Mouse (Mus musculus): ENCODE results near the gene Rplp0. TPM values are rescaled to one million over a fixed set of nuclear protein-coding genes. Genes with fewer than 3 reads are reported as not detected.

Gene Rplp0
- polyA plus RNA-seq, 1 experiment from 2014 or later: 1,000 TPM

DNA sequence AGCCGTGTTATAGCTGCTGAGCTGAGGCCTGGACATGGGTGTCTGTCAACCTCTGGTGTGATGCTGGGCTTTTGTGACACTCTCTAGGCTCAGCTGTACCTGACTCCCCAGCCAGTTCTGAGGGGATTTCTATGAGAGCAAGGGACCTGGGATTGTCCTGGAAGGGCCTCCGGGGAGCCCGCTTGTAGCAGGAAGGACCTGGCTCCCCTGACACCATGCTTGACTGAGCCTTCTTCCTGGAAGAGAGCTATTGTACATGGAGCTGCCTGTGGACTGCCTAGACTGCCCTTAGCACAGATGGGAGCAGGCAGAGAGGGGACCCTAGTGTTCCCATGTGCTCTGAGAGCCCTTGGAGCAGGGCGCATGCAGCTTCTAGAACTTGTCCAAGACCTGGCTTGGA is 33.9 kb upstream of the Rplp0 start:
- no peak overlapping the region for H3K9ac ChIP-seq
- H3K4me1 ChIP-seq (replicated peaks; ENCODE audit: control insufficient read depth, insufficient read depth, low read length): 0 out of 2 replicates have a peak, but pooled peaks cover 9% of the 10 kb centered on the region
- H3K27me3 ChIP-seq (ENCODE audit: control insufficient read depth, insufficient read depth, low read length): no peaks in the 10 kb centered on the region
- no peak for ATAC-seq (ENCODE audit: low FRiP score)
- no peak for DNase-seq (ENCODE audit: low spot score)
- WGBS: 94% methylated on average over 4 of the region's 4 CpGs
- H3K36me3 ChIP-seq (replicated peaks; ENCODE audit: control insufficient read depth, insufficient read depth): no peaks in the 10 kb centered on the region
- H3K9me3 ChIP-seq (ENCODE audit: control insufficient read depth, low read length): no peaks in the 10 kb centered on the region
- no peak overlapping the region for H3K4me2 ChIP-seq (replicated peaks)
- no peak overlapping the region for H3K27ac ChIP-seq
- no peak overlapping the region for H3K4me3 ChIP-seq (replicated peaks; ENCODE audit: low read length)

DNA sequence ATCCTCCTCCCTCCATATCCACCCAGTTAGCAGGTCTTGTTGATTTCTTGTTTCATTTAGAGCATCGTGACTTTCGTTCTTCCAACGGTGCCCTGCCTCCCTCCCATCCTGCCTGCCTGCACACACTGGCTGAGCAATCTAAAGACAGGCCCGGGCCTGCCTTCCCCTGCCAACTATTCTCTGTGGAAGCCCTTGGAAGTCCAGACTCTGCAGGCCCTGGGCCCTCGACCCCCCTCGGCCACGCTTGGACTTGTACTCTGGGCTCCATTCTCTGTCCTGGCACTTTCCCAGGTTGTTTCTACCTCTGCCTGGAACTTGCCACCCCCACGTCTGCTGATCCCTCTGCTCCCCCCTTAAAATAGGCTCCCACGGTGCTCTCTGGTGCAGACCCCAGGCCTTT is 33.3 kb upstream of the Rplp0 start:
- DNase-seq (ENCODE audit: low spot score) (no peak), ATAC-seq (ENCODE audit: low FRiP score) (no peak)
- 73% methylated on average over 9 of the region's 9 CpGs for WGBS

DNA sequence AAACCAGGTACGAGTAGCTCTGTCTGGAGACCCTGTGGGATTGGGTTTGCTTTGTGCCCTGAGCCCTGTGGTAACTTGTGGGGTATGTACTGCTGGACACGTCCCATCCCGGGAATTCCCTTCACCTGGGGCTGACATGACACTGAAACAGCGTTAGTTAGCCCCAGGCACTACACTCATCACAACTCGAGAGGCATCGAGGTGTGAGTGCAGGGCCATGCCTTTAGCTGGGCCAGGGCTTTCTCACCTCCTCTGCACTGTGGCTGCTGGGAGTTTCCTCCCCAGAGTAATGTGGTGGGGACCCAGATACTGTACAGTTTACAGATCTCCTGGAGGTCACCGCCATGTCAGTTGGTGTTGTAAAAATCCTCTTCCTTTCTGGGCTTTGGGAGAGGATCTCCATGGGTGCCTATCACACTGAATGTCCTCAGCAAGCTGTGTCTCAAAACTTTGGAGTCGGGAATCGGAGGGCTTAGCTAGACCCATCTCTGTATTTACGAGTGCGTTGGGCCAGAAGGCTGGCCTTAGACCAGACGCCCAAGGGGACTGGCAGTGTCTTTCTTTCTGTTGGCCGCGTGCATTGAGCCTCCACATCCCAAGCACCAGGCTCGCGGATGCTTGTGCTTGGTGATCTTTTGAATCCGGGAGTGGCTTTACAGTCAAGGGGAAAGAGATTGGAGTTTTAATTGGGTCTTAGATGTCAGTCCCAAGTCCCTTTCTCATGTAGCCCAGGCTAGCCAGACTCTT is 32.6 kb upstream of the Rplp0 start:
- DNase-seq (ENCODE audit: low spot score) (no peak), ATAC-seq (ENCODE audit: low FRiP score) (no peak)
- Histone ChIP-seq H3K27me3 (ENCODE audit: control insufficient read depth, insufficient read depth, low read length) (no peaks in the 10 kb centered on the region), H3K4me1 (replicated peaks; ENCODE audit: control insufficient read depth, insufficient read depth, low read length) (peaks cover 13% of the 10 kb centered on the region; the same call in 1 of the 2 replicates), H3K4me3 (replicated peaks; ENCODE audit: low read length) (no peak overlapping the region), H3K9me3 (ENCODE audit: control insufficient read depth, low read length) (no peaks in the 10 kb centered on the region), H3K36me3 (replicated peaks; ENCODE audit: control insufficient read depth, insufficient read depth) (no peaks in the 10 kb centered on the region), H3K4me2 (replicated peaks) (no peak overlapping the region), H3K9ac (no peak overlapping the region), H3K27ac (no peak overlapping the region)
- 89% methylated on average over 17 of the region's 17 CpGs for WGBS

More for the DNA sequence above, 33.3 kb upstream of the Rplp0 start:
- no peak overlapping the region for H3K27ac ChIP-seq
- H3K9me3 ChIP-seq (ENCODE audit: control insufficient read depth, low read length): no peaks in the 10 kb centered on the region
- H3K9ac ChIP-seq: 0 out of 2 replicates have a peak overlapping the region, but pooled peaks have one; percentile 6
- 0 out of 2 replicates have a peak, but pooled peaks cover 6% of the 10 kb centered on the region for H3K4me1 ChIP-seq (replicated peaks; ENCODE audit: control insufficient read depth, insufficient read depth, low read length)
- no peak overlapping the region for H3K4me3 ChIP-seq (replicated peaks; ENCODE audit: low read length)
- no peak overlapping the region for H3K4me2 ChIP-seq (replicated peaks)
- no peaks in the 10 kb centered on the region for H3K36me3 ChIP-seq (replicated peaks; ENCODE audit: control insufficient read depth, insufficient read depth)
- H3K27me3 ChIP-seq (ENCODE audit: control insufficient read depth, insufficient read depth, low read length): no peaks in the 10 kb centered on the region

DNA sequence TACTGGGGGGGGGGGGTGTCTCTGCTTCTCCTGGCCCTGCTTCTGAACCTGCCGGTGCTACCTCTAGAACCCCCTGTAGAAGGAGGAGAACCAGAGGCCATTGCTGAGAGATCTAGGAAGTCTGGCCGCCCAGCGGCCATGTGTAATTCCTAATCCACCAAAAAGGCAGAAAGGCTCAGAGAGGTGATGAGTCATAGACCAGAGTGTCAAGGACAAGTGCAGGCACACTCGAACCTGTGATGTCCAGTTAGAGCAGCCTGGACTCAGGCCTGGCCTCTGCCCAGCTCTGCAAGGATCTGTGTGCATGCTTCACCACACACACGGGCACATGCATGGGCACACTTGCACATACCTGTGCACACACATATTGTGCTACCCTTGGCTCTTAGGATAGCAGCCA is 31.1 kb upstream of the Rplp0 start:
- H3K4me2 ChIP-seq (replicated peaks): no peak overlapping the region
- DNase-seq (ENCODE audit: low spot score): no peak
- ATAC-seq (ENCODE audit: low FRiP score): no peak
- H3K36me3 ChIP-seq (replicated peaks; ENCODE audit: control insufficient read depth, insufficient read depth): no peaks in the 10 kb centered on the region
- WGBS: 92% methylated on average over 5 of the region's 5 CpGs
- no peak overlapping the region for H3K27ac ChIP-seq
- no peaks in the 10 kb centered on the region for H3K27me3 ChIP-seq (ENCODE audit: control insufficient read depth, insufficient read depth, low read length)
- no peak overlapping the region for H3K4me3 ChIP-seq (replicated peaks; ENCODE audit: low read length)
- no peaks in the 10 kb centered on the region for H3K9me3 ChIP-seq (ENCODE audit: control insufficient read depth, low read length)
- H3K9ac ChIP-seq: no peak overlapping the region
- peaks cover 23% of the 10 kb centered on the region for H3K4me1 ChIP-seq (replicated peaks; ENCODE audit: control insufficient read depth, insufficient read depth, low read length)

DNA sequence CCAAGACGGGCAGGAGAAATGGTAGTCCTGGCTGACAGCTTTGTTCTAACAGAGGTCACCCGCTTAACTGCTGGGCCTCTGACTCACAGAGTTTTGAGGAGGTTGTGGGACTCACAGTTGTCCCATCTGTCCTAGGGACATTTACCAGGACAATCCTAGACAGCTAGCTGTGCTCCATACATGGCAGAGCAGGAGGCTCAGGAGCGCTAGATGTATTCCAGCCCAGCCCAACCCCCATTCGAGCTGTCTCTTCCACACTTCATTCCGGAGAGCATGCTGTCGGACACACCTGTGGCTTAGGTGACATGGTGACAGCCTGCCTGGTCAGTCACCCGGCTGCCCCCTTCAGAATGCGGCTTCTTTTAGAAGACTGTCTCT is 29.9 kb upstream of the Rplp0 start:
- ATAC-seq (ENCODE audit: low FRiP score) (no peak), DNase-seq (ENCODE audit: low spot score) (no peak)
- Histone ChIP-seq H3K4me2 (replicated peaks) (no peak overlapping the region; the same call in 1 of the 2 replicates), H3K4me1 (replicated peaks; ENCODE audit: control insufficient read depth, insufficient read depth, low read length) (peaks cover 17% of the 10 kb centered on the region), H3K9me3 (ENCODE audit: control insufficient read depth, low read length) (no peaks in the 10 kb centered on the region), H3K36me3 (replicated peaks; ENCODE audit: control insufficient read depth, insufficient read depth) (no peaks in the 10 kb centered on the region), H3K27ac (peak overlapping the region; percentile 16; the same call in 1 of the 2 replicates), H3K9ac (0 out of 2 replicates have a peak overlapping the region, but pooled peaks have one; percentile 18), H3K4me3 (replicated peaks; ENCODE audit: low read length) (no peak overlapping the region), H3K27me3 (ENCODE audit: control insufficient read depth, insufficient read depth, low read length) (no peaks in the 10 kb centered on the region)
- WGBS: 75% methylated on average over 8 of the region's 8 CpGs

DNA sequence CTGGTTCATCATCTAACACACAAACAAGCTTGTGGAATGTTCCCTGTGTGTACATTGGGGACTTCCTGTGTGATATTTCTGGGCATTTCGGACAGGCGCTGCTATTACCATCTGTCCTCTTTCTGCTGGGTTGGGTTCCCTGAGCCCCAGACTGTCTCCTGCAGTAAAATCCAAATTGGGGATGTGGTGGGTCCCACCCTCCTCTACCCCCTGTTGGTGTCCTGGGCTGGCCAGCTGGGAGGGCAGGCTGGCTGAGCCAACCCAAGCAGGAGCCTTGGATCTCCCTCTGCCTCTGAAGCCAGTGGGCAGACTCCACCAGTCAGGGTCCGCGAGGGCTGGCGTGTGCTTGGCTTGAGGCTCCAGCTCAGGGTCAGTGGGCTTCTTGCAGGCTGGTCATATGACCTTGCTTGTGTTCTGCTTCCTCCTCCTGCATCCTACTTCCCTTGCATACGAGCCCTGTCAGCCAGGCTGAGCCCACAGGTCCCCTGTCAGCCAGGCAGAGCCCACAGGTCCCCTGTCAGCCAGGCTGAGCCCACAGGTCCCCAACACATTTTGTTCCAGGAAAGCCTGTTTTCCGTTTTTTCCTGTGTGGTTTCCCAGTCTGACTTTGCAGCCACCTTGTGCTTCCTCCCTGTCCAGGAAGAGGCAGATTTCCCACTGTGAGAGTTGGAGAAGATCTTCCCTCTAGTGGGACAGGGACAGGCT is 29.4 kb upstream of the Rplp0 start:
- ATAC-seq (ENCODE audit: low FRiP score) (no peak), DNase-seq (ENCODE audit: low spot score) (no peak)
- H3K4me1 ChIP-seq (replicated peaks; ENCODE audit: control insufficient read depth, insufficient read depth, low read length): peaks cover 17% of the 10 kb centered on the region
- no peak overlapping the region; the same call in 1 of the 2 replicates for H3K4me2 ChIP-seq (replicated peaks)
- 72% methylated on average over 7 of the region's 7 CpGs for whole genome bisulfite sequencing
- H3K36me3 ChIP-seq (replicated peaks; ENCODE audit: control insufficient read depth, insufficient read depth): no peaks in the 10 kb centered on the region
- no peaks in the 10 kb centered on the region for H3K9me3 ChIP-seq (ENCODE audit: control insufficient read depth, low read length)
- no peaks in the 10 kb centered on the region for H3K27me3 ChIP-seq (ENCODE audit: control insufficient read depth, insufficient read depth, low read length)
- no peak overlapping the region for H3K4me3 ChIP-seq (replicated peaks; ENCODE audit: low read length)
- peak overlapping the region; percentile 32; the same call in 1 of the 2 replicates for H3K27ac ChIP-seq
- 0 out of 2 replicates have a peak overlapping the region, but pooled peaks have one; percentile 18 for H3K9ac ChIP-seq

DNA sequence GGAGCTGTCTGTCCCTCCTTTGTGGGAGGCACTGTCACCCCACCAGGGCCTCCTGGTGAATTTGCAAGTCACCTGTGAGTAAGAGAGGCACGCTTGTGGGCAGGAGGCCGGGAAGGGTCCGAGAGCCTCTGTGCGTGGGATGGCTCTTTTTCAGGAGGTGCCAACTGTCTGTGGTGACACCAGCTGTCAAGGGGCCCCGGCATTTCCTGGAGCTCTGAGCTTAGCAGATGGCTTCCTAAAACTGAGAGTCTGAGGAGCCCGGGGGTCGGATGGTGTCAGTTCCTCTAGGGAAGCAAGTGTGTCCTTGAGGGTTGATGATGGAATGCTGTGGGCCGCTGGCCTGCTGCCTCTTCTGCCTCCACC is 28.8 kb upstream of the Rplp0 start:
- H3K4me1 ChIP-seq (replicated peaks; ENCODE audit: control insufficient read depth, insufficient read depth, low read length): peaks cover 17% of the 10 kb centered on the region
- no peak overlapping the region for H3K9ac ChIP-seq
- ATAC-seq (ENCODE audit: low FRiP score) (no peak), DNase-seq (ENCODE audit: low spot score) (no peak)
- WGBS: 62% methylated on average over 8 of the region's 8 CpGs
- no peaks in the 10 kb centered on the region for H3K27me3 ChIP-seq (ENCODE audit: control insufficient read depth, insufficient read depth, low read length)
- no peak overlapping the region for H3K4me3 ChIP-seq (replicated peaks; ENCODE audit: low read length)
- no peaks in the 10 kb centered on the region for H3K36me3 ChIP-seq (replicated peaks; ENCODE audit: control insufficient read depth, insufficient read depth)
- H3K4me2 ChIP-seq (replicated peaks): no peak overlapping the region
- no peaks in the 10 kb centered on the region for H3K9me3 ChIP-seq (ENCODE audit: control insufficient read depth, low read length)
- no peak overlapping the region for H3K27ac ChIP-seq

DNA sequence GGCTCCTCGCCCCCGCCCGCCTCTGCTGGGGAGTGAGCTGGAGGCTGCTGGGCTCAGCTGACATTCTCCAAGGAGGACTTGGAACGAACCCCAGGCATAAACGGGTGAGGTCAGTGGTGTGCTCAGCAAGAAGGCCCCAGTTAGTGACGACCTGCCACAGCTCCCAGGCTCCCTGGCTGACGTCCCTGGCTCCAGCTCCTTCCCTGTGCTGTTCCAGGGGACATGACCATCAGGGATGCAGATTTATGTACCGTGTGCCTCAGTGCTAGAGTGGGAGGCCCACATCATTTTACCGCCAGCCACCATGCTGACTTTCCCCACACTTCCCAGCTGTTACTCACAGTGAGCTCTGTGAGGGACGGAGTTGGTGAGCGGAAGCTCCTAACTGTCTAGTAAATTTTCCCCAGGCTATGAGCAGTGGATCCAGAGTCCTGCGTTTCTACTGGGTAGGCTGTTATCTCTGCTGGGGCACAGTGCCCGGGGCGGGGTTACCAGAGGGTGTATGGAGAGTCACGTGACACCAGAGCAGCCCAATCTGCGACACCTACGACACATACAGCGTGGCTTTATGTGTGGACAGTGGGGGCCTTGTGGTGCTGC is 27.5 kb upstream of the Rplp0 start:
- Histone ChIP-seq H3K36me3 (replicated peaks; ENCODE audit: control insufficient read depth, insufficient read depth) (no peaks in the 10 kb centered on the region), H3K27me3 (ENCODE audit: control insufficient read depth, insufficient read depth, low read length) (no peaks in the 10 kb centered on the region), H3K27ac (peak overlapping the region; percentile 28), H3K9ac (peak overlapping the region; percentile 4; the same call in 1 of the 2 replicates), H3K4me3 (replicated peaks; ENCODE audit: low read length) (no peak overlapping the region), H3K4me2 (replicated peaks) (no peak overlapping the region), H3K9me3 (ENCODE audit: control insufficient read depth, low read length) (no peaks in the 10 kb centered on the region), H3K4me1 (replicated peaks; ENCODE audit: control insufficient read depth, insufficient read depth, low read length) (peaks cover 17% of the 10 kb centered on the region)
- peak; percentile 76; the same call in 1 of the 2 replicates for ATAC-seq (ENCODE audit: low FRiP score)
- DNase-seq (ENCODE audit: low spot score): no peak
- 49% methylated on average over 18 of the region's 18 CpGs for WGBS

DNA sequence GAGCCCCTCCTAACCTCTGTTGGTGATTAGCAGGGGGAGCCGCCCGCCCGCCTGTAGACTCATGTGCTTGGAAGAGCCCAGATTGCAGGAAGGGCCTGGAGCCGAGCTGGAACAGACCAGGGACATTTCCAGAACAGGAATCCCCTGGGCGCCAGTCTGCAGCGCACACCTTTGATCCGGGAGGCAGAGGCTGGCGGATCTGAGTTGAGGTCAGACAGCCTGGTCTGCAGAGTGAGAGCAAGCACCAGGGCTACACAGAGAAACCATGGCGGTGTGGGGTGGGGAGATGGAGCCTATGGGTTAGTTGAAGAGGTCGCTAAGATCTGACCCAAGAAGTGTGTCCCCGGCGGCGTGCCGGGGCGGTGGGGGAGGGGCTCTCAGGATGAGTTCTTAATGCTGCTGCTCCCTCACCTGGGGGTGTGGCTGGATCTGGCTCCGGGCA is 25.0 kb upstream of the Rplp0 start:
- 30% methylated on average over 16 of the region's 16 CpGs for WGBS
- no peak for ATAC-seq (ENCODE audit: low FRiP score)
- no peak overlapping the region for H3K9ac ChIP-seq
- no peaks in the 10 kb centered on the region for H3K36me3 ChIP-seq (replicated peaks; ENCODE audit: control insufficient read depth, insufficient read depth)
- no peaks in the 10 kb centered on the region for H3K27me3 ChIP-seq (ENCODE audit: control insufficient read depth, insufficient read depth, low read length)
- no peak for DNase-seq (ENCODE audit: low spot score)
- no peak overlapping the region for H3K4me2 ChIP-seq (replicated peaks)
- peaks cover 25% of the 10 kb centered on the region for H3K4me1 ChIP-seq (replicated peaks; ENCODE audit: control insufficient read depth, insufficient read depth, low read length)
- H3K4me3 ChIP-seq (replicated peaks; ENCODE audit: low read length): no peak overlapping the region
- no peak overlapping the region for H3K27ac ChIP-seq
- H3K9me3 ChIP-seq (ENCODE audit: control insufficient read depth, low read length): no peaks in the 10 kb centered on the region

Measured in hindbrain, embryonic 14.5 days (tissue).